Mouse (Mus musculus): ENCODE data around the gene Opa3. TPM values are rescaled to one million over a fixed set of nuclear protein-coding genes. Genes with fewer than 3 reads are reported as not detected.

Gene Opa3
- polyA plus RNA-seq, 2 experiments: 8.3 to 12.8 TPM

GRCm38 (mm10) chr7:19229404-19229803, 1.3 kb downstream of the Opa3 start:
- no peak for TF ChIP-seq CTCF (IDR thresholded peaks at IDR 0.05; ENCODE audit: low read depth)
- no peak for TF ChIP-seq EP300 (IDR thresholded peaks at IDR 0.05; ENCODE audit: low read depth)
- Histone ChIP-seq H3K4me3 (ENCODE audit: insufficient read depth in 1 of 2, low read depth in 2 of 2, low read length in 2 of 2) (peak overlapping the region; percentile 81 to 97), H3K36me3 (replicated peaks; ENCODE audit: control insufficient read depth, insufficient read depth, low read depth) (no peaks in the 10 kb centered on the region), H3K9ac (replicated peaks) (peak overlapping the region; percentile 97), H3K27me3 (ENCODE audit: control insufficient read depth, insufficient read depth, low read length) (no peaks in the 10 kb centered on the region), H3K9me3 (ENCODE audit: control insufficient read depth, low read length) (no peaks in the 10 kb centered on the region), H3K4me2 (ENCODE audit: low read depth) (peak overlapping the region; percentile 97), H3K4me1 (replicated peaks; ENCODE audit: control insufficient read depth in 2 of 2, insufficient read depth in 2 of 2, low read length in 1 of 2) (peaks cover 31 to 41% of the 10 kb centered on the region in 2 experiments), H3K27ac (peak overlapping the region; percentile 95)
- DNase-seq (ENCODE audit: low read depth in 3 of 3, low spot score in 3 of 3): no peak
- 31% methylated on average over 5 of the region's 5 CpGs for WGBS (ENCODE audit: insufficient replicate concordance)
- no peak for ATAC-seq (ENCODE audit: insufficient read depth)

GRCm38 (mm10) chr7:19230041-19230580, 2.0 kb downstream of the Opa3 start:
- ATAC-seq (ENCODE audit: insufficient read depth) (no peak), DNase-seq (ENCODE audit: low read depth in 3 of 3, low spot score in 3 of 3) (no peak)
- Histone ChIP-seq H3K9ac (replicated peaks) (peak overlapping the region; percentile 97), H3K9me3 (ENCODE audit: control insufficient read depth, low read length) (no peaks in the 10 kb centered on the region), H3K4me1 (replicated peaks; ENCODE audit: control insufficient read depth in 2 of 2, insufficient read depth in 2 of 2, low read length in 1 of 2) (peaks cover 27 to 39% of the 10 kb centered on the region in 2 experiments), H3K27me3 (ENCODE audit: control insufficient read depth, insufficient read depth, low read length) (no peaks in the 10 kb centered on the region), H3K4me3 (ENCODE audit: insufficient read depth in 1 of 2, low read depth in 2 of 2, low read length in 2 of 2) (peak overlapping the region in 1 of 2 experiments; percentile 81; a peak in 2 of 4 replicates), H3K27ac (peak overlapping the region; percentile 95), H3K4me2 (ENCODE audit: low read depth) (peak overlapping the region; percentile 97), H3K36me3 (replicated peaks; ENCODE audit: control insufficient read depth, insufficient read depth, low read depth) (no peaks in the 10 kb centered on the region)
- 84% methylated on average over 2 of the region's 2 CpGs for WGBS (ENCODE audit: insufficient replicate concordance)
- TF ChIP-seq EP300 (IDR thresholded peaks at IDR 0.05; ENCODE audit: low read depth) (no peak), CTCF (IDR thresholded peaks at IDR 0.05; ENCODE audit: low read depth) (no peak)

GRCm38 (mm10) chr7:19230899-19231298, 2.8 kb downstream of the Opa3 start:
- no peaks in the 10 kb centered on the region for H3K36me3 ChIP-seq (replicated peaks; ENCODE audit: control insufficient read depth, insufficient read depth, low read depth)
- WGBS (ENCODE audit: insufficient replicate concordance): 87% methylated on average over 5 of the region's 5 CpGs
- H3K9me3 ChIP-seq (ENCODE audit: control insufficient read depth, low read length): no peaks in the 10 kb centered on the region
- H3K27ac ChIP-seq: no peak overlapping the region
- no peak overlapping the region for H3K4me3 ChIP-seq (ENCODE audit: insufficient read depth in 1 of 2, low read depth in 2 of 2, low read length in 2 of 2)
- ATAC-seq (ENCODE audit: insufficient read depth) (no peak), DNase-seq (ENCODE audit: low read depth in 3 of 3, low spot score in 3 of 3) (no peak)
- no peak for TF ChIP-seq EP300 (IDR thresholded peaks at IDR 0.05; ENCODE audit: low read depth)
- no peak for TF ChIP-seq CTCF (IDR thresholded peaks at IDR 0.05; ENCODE audit: low read depth)
- H3K4me1 ChIP-seq (replicated peaks; ENCODE audit: control insufficient read depth in 2 of 2, insufficient read depth in 2 of 2, low read length in 1 of 2): peaks cover 26 to 36% of the 10 kb centered on the region in 2 experiments
- H3K4me2 ChIP-seq (ENCODE audit: low read depth): no peak overlapping the region
- H3K27me3 ChIP-seq (ENCODE audit: control insufficient read depth, insufficient read depth, low read length): no peaks in the 10 kb centered on the region
- no peak overlapping the region for H3K9ac ChIP-seq (replicated peaks)

GRCm38 (mm10) chr7:19231849-19232248, 3.7 kb downstream of the Opa3 start:
- Histone ChIP-seq H3K27me3 (ENCODE audit: control insufficient read depth, insufficient read depth, low read length) (no peaks in the 10 kb centered on the region), H3K4me1 (replicated peaks; ENCODE audit: control insufficient read depth in 2 of 2, insufficient read depth in 2 of 2, low read length in 1 of 2) (peaks cover 21 to 35% of the 10 kb centered on the region in 2 experiments), H3K4me2 (ENCODE audit: low read depth) (no peak overlapping the region), H3K27ac (no peak overlapping the region), H3K9ac (replicated peaks) (no peak overlapping the region), H3K4me3 (ENCODE audit: insufficient read depth in 1 of 2, low read depth in 2 of 2, low read length in 2 of 2) (no peak overlapping the region), H3K36me3 (replicated peaks; ENCODE audit: control insufficient read depth, insufficient read depth, low read depth) (no peaks in the 10 kb centered on the region), H3K9me3 (ENCODE audit: control insufficient read depth, low read length) (no peaks in the 10 kb centered on the region)
- 70% methylated on average over 3 of the region's 3 CpGs for WGBS (ENCODE audit: insufficient replicate concordance)
- no peak for DNase-seq (ENCODE audit: low read depth in 3 of 3, low spot score in 3 of 3)
- ATAC-seq (ENCODE audit: insufficient read depth): no peak
- no peak for TF ChIP-seq CTCF (IDR thresholded peaks at IDR 0.05; ENCODE audit: low read depth)
- no peak for TF ChIP-seq EP300 (IDR thresholded peaks at IDR 0.05; ENCODE audit: low read depth)

GRCm38 (mm10) chr7:19234652-19235051, 6.5 kb downstream of the Opa3 start:
- no peaks in the 10 kb centered on the region for H3K9me3 ChIP-seq (ENCODE audit: control insufficient read depth, low read length)
- DNase-seq (ENCODE audit: low read depth in 3 of 3, low spot score in 3 of 3): no peak
- H3K9ac ChIP-seq (replicated peaks): no peak overlapping the region
- TF ChIP-seq CTCF (IDR thresholded peaks at IDR 0.05; ENCODE audit: low read depth): no peak
- TF ChIP-seq EP300 (IDR thresholded peaks at IDR 0.05; ENCODE audit: low read depth): no peak
- 61% methylated on average over 5 of the region's 5 CpGs for whole genome bisulfite sequencing (ENCODE audit: insufficient replicate concordance)
- no peak overlapping the region for H3K4me3 ChIP-seq (ENCODE audit: insufficient read depth in 1 of 2, low read depth in 2 of 2, low read length in 2 of 2)
- H3K4me2 ChIP-seq (ENCODE audit: low read depth): no peak overlapping the region
- no peaks in the 10 kb centered on the region for H3K36me3 ChIP-seq (replicated peaks; ENCODE audit: control insufficient read depth, insufficient read depth, low read depth)
- H3K27me3 ChIP-seq (ENCODE audit: control insufficient read depth, insufficient read depth, low read length): no peaks in the 10 kb centered on the region
- H3K4me1 ChIP-seq (replicated peaks; ENCODE audit: control insufficient read depth in 2 of 2, insufficient read depth in 2 of 2, low read length in 1 of 2): peaks cover 24 to 46% of the 10 kb centered on the region in 2 experiments
- no peak overlapping the region for H3K27ac ChIP-seq
- ATAC-seq (ENCODE audit: insufficient read depth): no peak

Data from liver, embryonic 14.5 days (tissue).